Mouse (Mus musculus) midbrain, embryonic 14.5 days (tissue): ENCODE data around the gene Ppm1l. TPM values are rescaled to one million over a fixed set of nuclear protein-coding genes. Genes with fewer than 3 reads are reported as not detected.

Experiments used
- ATAC-seq: fragments of 200-750 bp; cut with Nextera tagmentation; 2 replicates; pipeline ENCODE4 v1.8.0; 2017; ENCODE audit warnings: moderate number of reproducible peaks, moderate library complexity; ENCODE audit not compliant: low FRiP score, low TSS enrichment
- DNase-seq: peaks from one replicate; pipeline ENCODE4 v3.0.0-alpha.2; 2015
- H3K27ac ChIP-seq: fragments of 300-500 bp; sonication (generic); replicated peaks from 2 replicates; pipeline ENCODE4 v1.5.1; 2014; ENCODE audit warnings: mild to moderate bottlenecking, low read depth, low read length, moderate library complexity
- H3K27me3 ChIP-seq: fragments of 300-500 bp; sonication (generic); 2 replicates; pipeline ENCODE4 v1.6.1; 2014; ENCODE audit warnings: low read length, control low read depth, mixed read lengths; ENCODE audit not compliant: control insufficient read depth, insufficient read depth
- H3K36me3 ChIP-seq: fragments of 300-500 bp; sonication (generic); 2 replicates; pipeline ENCODE4 v1.6.1; 2014; ENCODE audit warnings: low read length, control low read depth; ENCODE audit not compliant: control insufficient read depth, insufficient read depth
- H3K4me1 ChIP-seq: fragments of 300-500 bp; sonication (generic); 2 replicates; pipeline ENCODE4 v1.6.1; 2014; ENCODE audit warnings: mild to moderate bottlenecking, antibody characterized with exemption, low read length, control low read depth; ENCODE audit not compliant: control insufficient read depth, insufficient read depth
- H3K4me2 ChIP-seq: fragments of 300-500 bp; sonication (generic); 2 replicates; pipeline ENCODE4 v1.6.1; 2014; ENCODE audit warnings: mild to moderate bottlenecking, low read length, moderate library complexity
- H3K4me3 ChIP-seq: fragments of 300-500 bp; sonication (generic); replicated peaks from 2 replicates; pipeline ENCODE4 v1.5.1; 2014; ENCODE audit warnings: low read depth, low read length
- H3K9ac ChIP-seq: fragments of 300-500 bp; sonication (generic); replicated peaks from 2 replicates; pipeline ENCODE4 v1.6.1; 2014; ENCODE audit warnings: mild to moderate bottlenecking, low read length, moderate library complexity
- H3K9me3 ChIP-seq: fragments of 300-500 bp; sonication (generic); 2 replicates; pipeline ENCODE4 v1.6.1; 2016; ENCODE audit warnings: low read length, control low read depth, mixed read lengths; ENCODE audit not compliant: control insufficient read depth
- WGBS: fragments of 180-500 bp; shearing (Covaris S2); extraction: QIAGEN DNeasy Blood & Tissue Kit; methylation state at CpG from one replicate; pipeline ENCODE4 v1.1.7; 2014; 5-methylcytosine and 5-hydroxymethylcytosine counted together
- polyA plus RNA-seq: library from polyadenylated mRNA; unstranded; fragments of >200 nt; fragmentation: Nextera tagmentation; extraction: Ambion mirVana; gene quantifications from 2 replicates; pipeline ENCODE4 v1.2.1, GENCODE M21; 2014

Ppm1l gene
- polyA plus RNA-seq, 1 experiment from 2014 or later, result 26.2 TPM

GRCm38 (mm10) chr3:69346514-69346913, 29.9 kb downstream of the Ppm1l start:
- DNase-seq (no peak), ATAC-seq (no peak)
- WGBS, result 94% methylated on average over 4 of the region's 4 CpGs
- Histone ChIP-seq H3K4me1 (0 out of 2 replicates have a peak, but pooled peaks cover 1% of the 10 kb centered on the region), H3K9me3 (no peaks in the 10 kb centered on the region), H3K4me2 (no peak overlapping the region), H3K9ac (no peak overlapping the region), H3K27ac (no peak overlapping the region), H3K36me3 (no peaks in the 10 kb centered on the region), H3K4me3 (no peak overlapping the region), H3K27me3 (no peaks in the 10 kb centered on the region)

- Histone ChIP-seq H3K27me3 (no peaks in the 10 kb centered on the region), H3K4me2 (no peak overlapping the region), H3K9me3 (no peaks in the 10 kb centered on the region), H3K36me3 (no peaks in the 10 kb centered on the region), H3K4me1 (no peaks in the 10 kb centered on the region), H3K4me3 (no peak overlapping the region), H3K27ac (no peak overlapping the region), H3K9ac (no peak overlapping the region)
- no peak for DNase-seq
- ATAC-seq, result no peak
- 90% methylated on average over 11 of the region's 11 CpGs for WGBS
Observed at GRCm38 (mm10) chr3:69348197-69348920, 31.7 kb downstream of the Ppm1l start.

GRCm38 (mm10) chr3:69348921-69349237, 32.2 kb downstream of the Ppm1l start:
- no peak overlapping the region for H3K9ac ChIP-seq
- WGBS, result 91% methylated on average over 4 of the region's 4 CpGs
- H3K36me3 ChIP-seq, result no peaks in the 10 kb centered on the region
- no peaks in the 10 kb centered on the region for H3K4me1 ChIP-seq
- ATAC-seq (no peak), DNase-seq (no peak)
- H3K9me3 ChIP-seq, result no peaks in the 10 kb centered on the region
- H3K4me2 ChIP-seq, result no peak overlapping the region
- H3K4me3 ChIP-seq, result no peak overlapping the region
- no peak overlapping the region for H3K27ac ChIP-seq
- no peaks in the 10 kb centered on the region for H3K27me3 ChIP-seq

GRCm38 (mm10) chr3:69349973-69350372, 33.3 kb downstream of the Ppm1l start:
- Histone ChIP-seq H3K4me1 (no peaks in the 10 kb centered on the region), H3K4me2 (no peak overlapping the region), H3K36me3 (no peaks in the 10 kb centered on the region), H3K27ac (no peak overlapping the region), H3K4me3 (no peak overlapping the region), H3K9me3 (no peaks in the 10 kb centered on the region), H3K9ac (no peak overlapping the region), H3K27me3 (no peaks in the 10 kb centered on the region)
- DNase-seq, result no peak
- WGBS, result over 99% methylated on average over 6 of the region's 6 CpGs
- ATAC-seq, result no peak

- no peaks in the 10 kb centered on the region for H3K9me3 ChIP-seq
- DNase-seq (no peak), ATAC-seq (no peak)
- H3K4me1 ChIP-seq, result 0 out of 2 replicates have a peak, but pooled peaks cover 3% of the 10 kb centered on the region
- no peak overlapping the region for H3K27ac ChIP-seq
- 93% methylated on average over 1 of the region's 1 CpGs for WGBS
- H3K4me3 ChIP-seq, result no peak overlapping the region
- no peak overlapping the region for H3K4me2 ChIP-seq
- H3K36me3 ChIP-seq, result no peaks in the 10 kb centered on the region
- H3K27me3 ChIP-seq, result no peaks in the 10 kb centered on the region
- H3K9ac ChIP-seq, result no peak overlapping the region
Observed at GRCm38 (mm10) chr3:69352194-69352593, 35.5 kb downstream of the Ppm1l start.

GRCm38 (mm10) chr3:69354681-69355080, 38.0 kb downstream of the Ppm1l start:
- Histone ChIP-seq H3K36me3 (no peaks in the 10 kb centered on the region), H3K4me1 (0 out of 2 replicates have a peak, but pooled peaks cover 3% of the 10 kb centered on the region), H3K4me3 (no peak overlapping the region), H3K9me3 (no peaks in the 10 kb centered on the region; the same call in 1 of the 2 replicates), H3K27me3 (no peaks in the 10 kb centered on the region), H3K9ac (no peak overlapping the region), H3K27ac (no peak overlapping the region), H3K4me2 (no peak overlapping the region)
- no peak for DNase-seq
- 87% methylated on average over 2 of the region's 2 CpGs for WGBS
- no peak for ATAC-seq

GRCm38 (mm10) chr3:69356078-69356665, 39.5 kb downstream of the Ppm1l start:
- no peak overlapping the region for H3K27ac ChIP-seq
- WGBS, result 84% methylated on average over 7 of the region's 7 CpGs
- no peak overlapping the region for H3K9ac ChIP-seq
- no peaks in the 10 kb centered on the region; the same call in 1 of the 2 replicates for H3K9me3 ChIP-seq
- no peak overlapping the region for H3K4me3 ChIP-seq
- H3K36me3 ChIP-seq, result no peaks in the 10 kb centered on the region
- no peaks in the 10 kb centered on the region for H3K27me3 ChIP-seq
- no peak overlapping the region for H3K4me2 ChIP-seq
- 0 out of 2 replicates have a peak, but pooled peaks cover 3% of the 10 kb centered on the region for H3K4me1 ChIP-seq
- DNase-seq (no peak), ATAC-seq (no peak)

- DNase-seq, result no peak
- no peak for ATAC-seq
- no peak overlapping the region for H3K4me2 ChIP-seq
- H3K36me3 ChIP-seq, result no peaks in the 10 kb centered on the region
- 83% methylated on average over 5 of the region's 5 CpGs for WGBS
- H3K4me1 ChIP-seq, result 0 out of 2 replicates have a peak, but pooled peaks cover 3% of the 10 kb centered on the region
- no peak overlapping the region for H3K27ac ChIP-seq
- no peak overlapping the region for H3K4me3 ChIP-seq
- H3K9ac ChIP-seq, result no peak overlapping the region
- H3K27me3 ChIP-seq, result no peaks in the 10 kb centered on the region
- no peaks in the 10 kb centered on the region; the same call in 1 of the 2 replicates for H3K9me3 ChIP-seq
Observed at GRCm38 (mm10) chr3:69356781-69357180, 40.1 kb downstream of the Ppm1l start.
